Mouse (Mus musculus) adipocyte (in vitro differentiated cells): ENCODE data around the gene Plagl1.

Experiments used
- DNase-seq: peaks from one replicate; pipeline ENCODE4 v3.0.0-alpha.2; 2016; ENCODE audit warnings: low spot score

The Plagl1 gene

DNA sequence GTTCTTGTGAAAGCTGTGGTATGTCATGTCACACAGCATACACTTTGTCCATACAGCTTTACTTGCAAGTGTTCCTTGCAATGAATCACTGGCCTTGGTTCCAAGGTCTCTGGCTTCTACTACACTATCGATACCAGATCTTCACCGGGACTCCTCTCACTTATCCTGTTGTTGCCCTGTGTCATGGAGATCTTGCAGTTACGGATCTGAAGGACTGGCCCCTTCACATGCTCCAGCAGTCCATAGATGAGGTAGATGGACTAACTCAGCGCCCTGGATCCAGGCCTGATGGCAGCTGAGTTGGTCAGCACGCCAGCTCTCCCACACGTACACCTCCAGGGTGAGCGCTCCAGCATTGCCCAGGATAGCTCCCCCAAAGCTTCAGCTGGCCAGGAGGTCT, 75.0 kb downstream of the Plagl1 start:
- DNase-seq = no peak

DNA sequence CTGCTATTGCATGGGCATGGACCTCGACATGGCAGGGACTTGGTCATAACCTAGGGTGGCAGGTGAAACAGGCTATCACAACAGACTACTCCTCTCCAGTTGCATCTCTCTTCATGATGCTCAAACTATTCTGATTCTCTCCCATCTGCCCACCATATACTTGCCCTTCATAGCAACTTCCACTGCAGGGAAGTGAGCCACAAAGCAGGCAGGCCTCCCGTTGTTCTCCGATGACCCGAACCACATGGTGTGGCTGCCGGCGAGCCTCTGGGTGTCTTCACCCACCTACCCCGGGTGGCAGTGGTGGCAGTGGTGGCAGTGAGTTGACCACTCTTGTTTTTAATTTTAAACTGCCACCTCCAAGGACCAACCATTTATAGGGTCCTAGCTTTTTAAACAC, 75.4 kb downstream of the Plagl1 start:
- no peak for DNase-seq

DNA sequence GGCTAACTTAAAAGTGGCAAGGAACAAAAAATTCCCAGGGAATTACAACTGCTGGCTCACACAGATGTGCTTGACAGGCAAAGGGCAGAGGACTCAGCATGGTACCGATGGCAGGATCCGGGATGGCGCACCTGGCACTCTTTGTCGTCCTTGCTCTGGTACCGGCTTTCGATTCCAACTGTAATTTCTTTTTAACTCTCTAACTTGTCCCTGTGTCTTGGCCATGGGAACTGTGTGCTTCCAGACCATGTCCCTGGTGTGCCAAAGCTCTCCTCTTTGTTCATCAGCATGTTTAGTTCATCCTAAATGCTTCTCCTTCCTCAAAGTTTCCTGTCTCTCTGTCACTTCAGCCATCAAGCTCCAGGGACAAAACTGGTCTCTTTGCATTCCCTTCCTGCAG, 77.6 kb downstream of the Plagl1 start:
- DNase-seq = no peak

DNA sequence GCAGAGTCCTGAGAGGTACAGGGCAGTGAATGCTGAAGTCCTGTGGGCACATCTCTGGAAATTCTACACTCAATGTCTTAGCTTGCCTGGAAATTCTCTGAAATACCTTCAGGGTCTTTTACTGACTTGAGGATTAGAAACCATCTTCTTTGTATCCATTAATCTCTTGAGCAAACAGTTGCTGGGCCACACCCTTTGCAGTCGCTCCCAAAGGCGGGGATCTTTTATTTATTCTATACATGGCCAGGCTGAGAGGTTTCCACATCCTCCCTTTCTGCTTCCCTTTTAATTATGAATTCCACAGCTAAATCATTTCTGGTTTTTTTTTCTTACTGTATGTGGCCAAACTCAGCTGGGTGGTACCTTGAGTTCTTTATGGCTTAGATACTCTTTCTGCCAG, 80.1 kb downstream of the Plagl1 start:
- DNase-seq = no peak

DNA sequence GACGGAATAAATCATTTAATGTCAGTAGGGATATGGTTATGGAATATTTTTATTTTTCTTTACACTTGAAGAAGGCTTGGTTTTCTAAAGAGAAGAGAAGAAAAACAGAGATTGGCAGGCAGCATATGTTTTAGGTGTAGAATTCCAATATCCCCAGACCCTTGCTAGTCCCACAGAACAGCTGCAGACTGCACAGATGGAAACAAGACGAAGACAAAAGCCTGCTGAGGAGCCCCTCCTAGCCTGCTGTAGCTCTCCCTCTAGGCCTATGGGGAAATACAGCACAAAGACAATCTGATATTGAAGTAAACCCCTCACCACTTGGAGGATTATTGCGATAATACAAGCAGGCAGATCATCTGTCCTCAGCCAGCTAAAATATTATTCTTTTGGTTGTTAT, 90.1 kb downstream of the Plagl1 start:
- no peak for DNase-seq

DNA sequence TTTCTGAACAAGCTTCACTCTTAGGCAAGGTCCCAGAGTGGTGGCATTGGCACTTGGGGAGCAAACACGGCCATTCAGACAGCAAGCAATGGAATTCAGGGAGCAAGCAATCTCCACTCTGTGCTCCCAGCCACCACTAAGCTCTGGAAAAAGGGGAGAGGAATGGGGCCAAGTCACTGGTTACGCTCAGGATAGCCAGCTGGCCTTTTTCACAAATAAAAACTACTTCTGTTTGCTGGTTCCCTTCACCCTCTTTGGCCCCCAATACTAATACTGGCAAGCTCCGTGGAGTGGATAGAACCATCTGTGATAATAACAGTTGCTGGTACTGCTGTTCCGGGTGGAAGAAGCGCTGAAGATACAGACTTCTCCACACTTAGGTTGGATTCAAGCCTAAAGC, 91.0 kb downstream of the Plagl1 start:
- DNase-seq = peak; percentile 38

DNA sequence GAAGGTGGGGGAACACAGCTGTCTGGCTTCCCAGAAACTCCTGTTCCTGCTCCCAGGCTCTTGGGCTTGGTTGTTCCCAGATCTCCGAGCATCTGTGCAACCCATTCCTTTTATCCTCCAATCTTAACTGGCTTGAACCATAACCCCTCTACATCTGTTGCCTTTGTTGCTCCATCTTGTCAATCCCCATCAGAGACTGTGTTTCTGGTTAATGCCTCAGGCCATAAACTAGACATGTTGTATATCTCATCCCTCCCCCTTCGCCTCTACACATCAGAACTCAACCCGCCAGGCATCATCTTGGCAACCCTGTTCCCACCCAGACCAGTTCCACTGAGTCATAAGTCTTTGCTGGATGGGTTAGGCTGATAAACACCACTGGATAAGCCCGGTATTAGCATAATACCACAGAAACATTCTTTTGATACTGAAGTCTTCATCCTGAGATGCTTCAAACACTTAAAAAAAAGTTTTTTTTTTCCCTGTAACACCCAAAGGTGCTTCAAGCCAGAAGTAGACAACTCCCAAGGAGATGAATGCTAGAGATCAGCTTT, 92.6 kb downstream of the Plagl1 start:
- no peak for DNase-seq

DNA sequence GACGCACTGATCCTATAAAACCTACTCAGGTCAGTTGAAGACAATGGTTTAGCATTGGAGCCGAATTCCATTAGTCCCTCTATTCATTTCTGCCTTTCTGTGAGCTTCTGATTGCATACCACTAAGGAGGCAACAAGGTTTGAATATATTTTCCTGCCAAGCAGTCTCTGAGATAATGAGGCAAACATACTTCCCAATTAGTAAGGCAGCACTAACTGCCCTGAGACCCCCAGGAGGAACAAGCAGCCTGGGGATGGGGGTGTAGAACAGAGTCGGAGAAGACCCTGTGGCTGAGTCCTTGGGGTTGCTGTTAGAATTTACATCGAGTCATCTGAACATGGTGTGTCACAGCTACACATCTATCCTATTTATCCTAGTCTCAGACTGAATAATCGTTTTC, 95.1 kb downstream of the Plagl1 start:
- DNase-seq = no peak

DNA sequence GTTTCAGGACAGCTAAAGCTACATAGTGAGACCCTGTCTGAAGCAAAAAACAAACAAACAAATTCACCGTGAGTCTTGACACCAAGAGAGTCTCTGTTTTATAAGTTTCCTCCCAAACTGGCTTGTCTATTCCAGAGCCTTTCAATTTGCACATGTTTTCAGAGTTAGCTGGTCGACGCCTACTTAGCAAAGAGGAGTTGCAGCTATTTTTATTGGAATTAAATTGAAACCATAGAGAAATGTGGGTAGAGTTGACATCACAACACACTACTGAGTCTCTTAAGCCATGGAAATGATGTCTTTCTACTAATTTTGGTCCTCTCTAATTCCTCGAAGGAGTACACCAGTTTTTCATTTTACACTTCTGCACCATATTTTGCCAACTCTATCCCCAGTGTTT, 100.6 kb downstream of the Plagl1 start:
- no peak for DNase-seq

DNA sequence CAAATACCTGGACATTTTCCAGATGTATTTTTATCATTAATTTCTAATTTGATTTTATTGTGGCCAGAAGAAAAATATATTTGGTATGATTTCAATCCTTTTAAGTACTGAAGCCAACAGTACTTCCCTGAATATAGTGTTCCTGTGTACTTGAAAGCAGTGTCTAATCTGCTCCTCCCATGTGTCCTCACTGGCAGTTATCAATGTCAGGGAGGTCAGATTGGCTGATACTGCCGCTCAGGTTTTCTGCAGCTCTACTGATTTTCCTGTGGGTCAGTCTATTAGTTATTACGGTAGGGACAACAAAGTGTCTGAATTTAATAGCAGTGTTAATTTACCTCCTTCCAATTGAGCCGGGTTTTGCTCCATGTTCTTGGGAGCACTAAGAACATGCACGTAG, 101.7 kb downstream of the Plagl1 start:
- DNase-seq = no peak

DNA sequence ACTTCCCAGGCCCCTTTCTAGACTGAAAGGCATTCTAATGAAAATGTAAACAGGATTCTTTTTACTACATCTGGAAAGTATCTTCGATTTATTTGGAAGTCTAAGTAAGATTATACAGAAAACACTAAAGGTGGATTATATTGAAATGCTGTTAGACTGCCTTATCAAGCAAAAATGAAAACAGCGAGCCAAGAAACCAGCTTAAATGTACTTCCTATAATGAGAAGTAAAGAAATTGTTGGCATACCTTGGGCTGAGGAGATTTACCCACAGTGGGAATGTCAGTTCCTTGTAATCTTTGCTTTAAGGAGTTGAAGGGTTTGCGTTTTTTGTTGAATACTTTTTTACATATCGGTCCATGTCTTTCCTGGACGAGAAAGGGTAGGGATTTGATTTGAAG, 108.2 kb downstream of the Plagl1 start:
- DNase-seq = no peak

DNA sequence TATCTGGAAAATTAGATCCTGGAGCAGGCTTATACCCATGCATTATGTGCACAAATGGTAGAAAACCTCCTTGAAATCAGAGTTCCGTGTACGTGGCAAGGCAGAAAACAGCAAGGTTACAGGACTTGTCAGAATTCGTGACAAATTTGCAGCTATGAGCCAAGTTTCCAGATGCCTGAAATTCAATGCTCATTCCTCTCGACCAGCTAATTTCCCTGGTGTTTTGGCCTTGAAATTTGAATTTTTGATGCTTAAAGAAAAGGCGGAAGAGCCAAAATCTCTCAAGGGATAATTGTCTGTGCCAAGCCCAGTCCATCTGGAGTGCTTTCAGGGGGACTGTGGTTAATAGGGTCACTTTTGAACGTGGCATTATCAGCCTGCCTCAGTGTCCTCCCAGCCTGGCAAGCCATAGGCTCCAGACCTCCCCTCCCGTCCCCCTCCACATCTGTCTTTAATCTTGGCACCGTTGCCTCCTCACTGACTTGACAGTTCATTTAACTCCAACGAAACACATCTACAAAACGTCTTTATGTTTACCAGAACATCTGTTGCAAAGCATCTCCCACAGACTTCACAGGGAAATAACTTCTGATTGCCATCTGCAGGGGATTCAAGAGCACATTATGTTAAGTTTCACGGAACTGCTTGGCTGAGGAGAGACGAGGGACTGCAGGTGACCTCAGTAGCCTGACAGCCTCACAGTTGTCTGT, 110.6 kb downstream of the Plagl1 start:
- no peak for DNase-seq

DNA sequence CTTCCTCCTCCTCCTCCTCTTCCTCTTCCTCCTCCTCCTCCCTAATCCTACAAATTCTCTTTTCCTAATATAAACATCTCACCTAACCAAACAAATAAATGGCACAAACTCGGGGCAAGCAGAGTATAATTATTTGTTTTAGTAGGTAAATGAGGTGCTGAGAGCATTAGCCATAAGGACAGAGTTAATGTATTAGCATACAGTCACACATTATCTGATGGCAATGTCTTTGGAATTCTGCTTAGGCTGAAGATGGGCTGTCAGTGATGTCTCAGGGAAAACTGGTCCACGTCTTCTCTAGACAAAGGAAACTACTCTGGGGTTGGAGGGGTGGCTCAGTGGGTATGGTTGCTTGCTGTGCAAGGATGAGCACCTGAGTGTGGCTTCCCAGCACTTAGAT, 111.2 kb downstream of the Plagl1 start:
- no peak for DNase-seq

DNA sequence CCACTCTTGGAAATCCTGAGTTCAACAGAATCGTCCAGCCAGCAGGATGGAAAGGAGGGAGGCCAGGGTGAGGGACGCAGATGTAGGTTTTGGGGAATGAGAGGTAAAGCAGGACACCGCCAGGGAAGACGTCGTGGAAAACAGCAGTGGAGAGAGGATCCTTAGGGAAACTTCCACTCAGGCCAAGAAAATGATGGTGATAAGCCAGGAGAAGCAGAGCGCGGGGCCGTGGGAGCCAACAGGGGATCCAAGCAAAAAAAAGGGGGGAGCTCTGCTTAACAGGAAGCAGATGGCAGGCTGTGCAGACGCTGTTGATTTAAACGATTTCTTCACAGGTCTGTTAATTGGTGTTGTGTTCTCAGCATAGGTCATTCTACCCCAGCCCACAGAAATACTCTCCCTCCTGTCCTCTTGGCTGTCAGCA, 112.5 kb downstream of the Plagl1 start:
- DNase-seq = no peak

DNA sequence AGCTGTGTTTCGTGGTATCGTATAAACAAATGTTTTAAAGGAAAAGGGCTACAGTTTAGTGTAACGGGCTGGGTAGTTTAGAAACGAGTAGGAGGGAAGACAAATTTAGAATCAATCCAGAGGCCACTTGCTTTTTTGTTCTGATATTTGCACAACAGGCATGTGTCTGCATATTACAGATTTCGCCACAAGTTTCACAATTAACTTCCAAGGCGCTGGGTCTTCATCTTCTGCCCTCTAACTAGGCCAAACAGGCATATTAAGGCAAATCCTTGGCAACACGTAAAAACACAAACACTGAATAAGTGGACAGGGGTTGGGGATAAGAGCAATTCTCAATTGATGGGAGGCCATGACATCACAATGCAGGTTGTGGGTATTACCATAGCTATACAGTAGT, 115.6 kb downstream of the Plagl1 start:
- peak; percentile 29 for DNase-seq

DNA sequence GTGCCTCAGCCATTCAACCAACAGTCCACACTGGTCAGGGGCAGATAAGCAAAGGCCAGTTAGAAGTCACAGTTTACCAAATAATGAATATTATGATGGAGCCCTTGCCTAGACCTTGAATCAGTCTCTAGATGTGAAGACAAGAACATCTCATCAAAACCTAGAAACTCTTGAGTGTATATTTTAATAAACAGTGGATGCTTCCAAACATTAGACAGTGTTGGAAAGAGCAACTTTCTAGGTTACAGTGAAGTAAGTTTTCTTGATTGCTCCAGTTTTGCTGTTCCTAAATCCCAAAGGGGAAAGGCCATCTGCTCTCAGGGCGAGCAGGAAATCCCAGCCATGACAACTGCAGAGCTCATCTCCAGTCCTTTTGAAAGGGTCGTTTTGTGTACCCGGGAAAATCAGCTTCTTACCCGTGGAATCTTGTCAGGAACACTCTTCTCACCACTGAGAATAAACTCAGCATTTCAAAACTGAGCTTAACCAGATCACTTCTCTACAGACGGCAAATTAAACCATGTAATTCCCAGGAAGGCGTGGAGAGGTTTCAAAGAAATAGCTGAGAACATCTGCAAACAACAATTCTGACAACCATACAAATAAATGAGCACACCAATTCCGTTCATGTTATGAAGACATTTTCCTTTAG, 117.8 kb downstream of the Plagl1 start, which contains the start of gene Zc2hc1b:
Gene Zc2hc1b, minus strand, starts transcription at position 51 of the 652 bp plus-strand sequence.
- DNase-seq = no peak

DNA sequence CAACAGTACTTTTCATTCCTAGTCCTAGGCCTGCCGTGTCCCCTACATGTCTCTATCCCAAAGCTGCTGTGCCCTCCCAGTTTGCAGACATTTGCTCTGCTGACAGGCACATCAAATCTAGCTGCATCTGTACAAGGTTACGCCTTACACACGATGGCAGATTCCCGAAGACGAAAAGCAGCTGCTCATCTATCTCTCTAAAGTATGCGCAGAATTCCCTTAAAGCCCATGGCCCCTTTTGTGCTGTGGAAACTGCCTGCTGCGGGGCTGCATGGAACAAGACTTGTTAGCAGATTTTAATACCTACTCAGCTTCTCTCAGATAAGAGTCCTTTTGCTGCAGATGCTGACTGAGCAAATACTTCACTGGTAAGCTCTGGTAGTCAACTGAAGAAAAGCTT, 119.9 kb downstream of the Plagl1 start:
- no peak for DNase-seq
